Mouse (Mus musculus): ENCODE results near the gene Ppil2.

The Ppil2 gene

GRCm38 (mm10) chr16:17102630-17103220 is 8.3 kb downstream of the Ppil2 start:
- DNase-seq (ENCODE audit: low read depth, low spot score) = no peak

GRCm38 (mm10) chr16:17096938-17097337 is 14.1 kb downstream of the Ppil2 start:
- no peak for DNase-seq (ENCODE audit: low read depth, low spot score)

- DNase-seq (ENCODE audit: low read depth, low spot score) = no peak
Measured at GRCm38 (mm10) chr16:17088346-17088745, 22.7 kb downstream of the Ppil2 start.

DNA sequence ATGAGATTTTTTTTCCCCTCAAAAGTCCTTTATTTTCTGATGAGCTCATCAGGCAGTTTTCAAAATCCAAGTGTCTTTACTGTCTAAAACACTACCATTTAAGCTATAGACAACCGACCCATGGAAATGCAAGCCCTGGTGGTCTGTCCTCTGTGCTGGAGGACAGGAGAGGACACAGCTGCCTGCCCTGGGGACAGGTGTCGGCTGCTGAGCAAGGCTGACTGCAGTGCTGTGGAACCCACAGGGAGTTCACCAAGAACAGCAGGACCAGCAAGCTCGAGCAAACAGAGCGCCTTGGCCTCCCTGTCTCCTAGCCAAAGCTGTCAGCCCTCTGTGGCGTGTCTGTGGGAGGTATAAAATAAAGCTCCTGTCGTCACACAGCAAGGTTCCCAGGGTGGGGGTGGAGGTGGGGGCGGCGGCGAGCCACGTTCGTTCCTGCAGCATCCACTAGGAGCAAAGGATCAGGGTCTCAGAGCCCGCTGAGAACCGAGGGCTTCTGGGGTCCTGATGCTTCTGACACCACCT is 24.3 kb downstream of the Ppil2 start:
- DNase-seq (ENCODE audit: low read depth, low spot score) = no peak

DNA sequence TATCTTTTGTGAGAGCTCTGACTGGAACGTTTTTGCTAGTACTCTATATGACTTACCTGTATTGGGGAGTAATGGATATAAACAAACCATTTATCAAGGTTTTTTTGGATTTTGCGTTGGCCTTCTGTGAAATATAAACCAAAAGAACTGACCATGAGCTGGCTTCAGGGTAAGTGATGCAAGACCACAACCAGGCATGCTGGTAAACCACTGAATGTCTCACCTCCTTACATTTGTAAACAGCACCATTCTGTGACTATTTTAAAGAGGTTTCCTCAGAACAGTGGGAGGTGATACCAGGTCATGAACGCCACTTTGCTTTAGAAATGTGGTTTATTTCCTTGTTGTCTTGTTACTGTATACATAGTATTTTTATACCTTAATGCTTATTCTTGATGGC is 24.8 kb downstream of the Ppil2 start:
- DNase-seq (ENCODE audit: low read depth, low spot score) = no peak

DNA sequence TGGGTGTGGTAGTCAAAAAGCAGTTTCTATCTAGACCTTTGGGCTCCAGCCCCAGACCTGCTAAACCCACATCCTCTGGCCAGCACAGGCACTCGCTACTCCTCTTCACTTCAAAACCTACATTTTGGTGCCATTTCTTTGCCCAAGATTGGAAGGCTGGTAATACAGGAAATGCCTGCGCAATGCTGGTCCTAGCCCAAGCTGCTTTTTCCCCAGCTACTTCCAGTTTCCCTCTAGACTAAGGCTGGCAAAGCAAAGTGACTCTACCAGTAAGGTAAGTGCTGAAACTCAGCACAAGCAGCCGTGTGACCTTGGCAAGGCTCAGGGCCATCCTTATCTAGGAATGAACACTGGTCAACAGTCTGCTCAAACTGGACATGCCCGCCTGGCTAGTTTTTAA is 25.4 kb downstream of the Ppil2 start:
- no peak for DNase-seq (ENCODE audit: low read depth, low spot score)

GRCm38 (mm10) chr16:17082121-17082792 is 28.8 kb downstream of the Ppil2 start:
- DNase-seq (ENCODE audit: low read depth, low spot score) = no peak

GRCm38 (mm10) chr16:17078101-17078500 is 33.0 kb downstream of the Ppil2 start:
- DNase-seq (ENCODE audit: low read depth, low spot score) = no peak

DNA sequence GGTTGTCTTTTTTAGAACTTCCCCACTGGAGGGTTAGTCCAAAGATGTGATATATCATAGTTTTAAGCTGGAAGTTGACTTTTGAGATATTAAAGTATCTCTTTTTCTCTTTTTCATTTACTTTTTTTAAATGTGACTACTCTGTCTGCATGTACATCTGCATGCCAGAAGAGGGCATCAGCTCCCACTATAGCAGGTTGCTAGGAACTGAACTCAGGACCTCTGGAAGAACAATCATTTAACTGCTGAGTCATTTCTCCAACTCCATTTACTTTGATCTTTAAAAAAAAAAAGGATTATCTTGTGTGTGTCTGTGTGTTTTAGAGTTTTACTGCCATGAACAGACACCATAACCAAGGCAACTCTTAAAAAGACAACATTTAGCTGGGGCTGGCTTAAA is 34.2 kb downstream of the Ppil2 start:
- DNase-seq (ENCODE audit: low read depth, low spot score) = no peak

GRCm38 (mm10) chr16:17076301-17076700 is 34.8 kb downstream of the Ppil2 start:
- DNase-seq (ENCODE audit: low read depth, low spot score) = no peak

- DNase-seq (ENCODE audit: low read depth, low spot score) = no peak
Measured at GRCm38 (mm10) chr16:17073000-17073399, 38.1 kb downstream of the Ppil2 start.

- DNase-seq (ENCODE audit: low read depth, low spot score) = no peak
Measured at GRCm38 (mm10) chr16:17070716-17071115, 40.3 kb downstream of the Ppil2 start.

DNA sequence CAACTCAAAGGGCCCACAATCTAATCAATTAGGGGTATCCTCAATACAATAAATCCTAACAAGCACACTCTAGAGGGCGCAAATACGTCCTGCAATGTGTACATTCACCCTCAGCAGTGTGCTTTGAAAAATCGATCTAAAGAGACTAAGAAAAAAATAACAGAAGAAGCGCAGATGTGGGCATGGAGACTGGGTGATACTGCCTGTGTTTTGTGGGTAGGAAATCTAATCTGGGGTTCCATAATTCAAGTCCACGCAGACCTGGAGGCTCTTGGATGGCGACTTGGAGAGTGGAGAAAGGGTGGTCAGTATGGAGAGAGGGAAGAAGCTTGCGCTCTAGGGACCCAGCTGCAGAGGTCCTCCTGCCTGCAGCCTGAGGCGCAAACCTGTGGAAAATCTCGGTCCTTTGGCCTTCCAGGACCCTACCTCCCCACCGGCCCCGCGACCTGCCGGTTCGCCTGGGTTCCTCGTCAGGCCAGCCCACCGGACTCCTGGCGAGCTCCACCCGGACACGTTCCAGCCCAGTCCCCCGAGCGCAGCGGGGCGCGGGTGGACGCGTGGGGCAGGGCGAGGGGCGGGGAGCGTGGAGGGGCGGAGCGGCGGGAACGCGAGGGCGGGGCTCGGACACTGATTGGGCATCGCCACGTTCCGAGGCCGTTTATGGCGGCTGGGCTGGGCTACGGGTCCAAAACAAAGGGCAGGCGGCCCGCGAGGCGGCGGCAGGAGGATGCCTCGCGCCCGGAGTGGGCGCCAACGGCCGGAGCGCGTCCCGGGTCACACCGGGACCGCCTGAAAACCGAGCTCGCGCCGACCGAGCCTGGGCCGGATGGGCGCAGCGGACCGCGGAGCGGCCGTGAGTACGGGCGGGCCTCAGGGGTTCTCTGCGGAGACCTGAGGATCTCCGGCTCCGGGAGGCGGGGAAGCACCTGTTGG is 41.3 kb downstream of the Ppil2 start, which contains the start of gene Ypel1:
TSS of gene Ypel1 (plus strand) at position 186 of the 933 bp plus-strand sequence.
- DNase-seq (ENCODE audit: low read depth, low spot score) = peak; percentile 73

DNA sequence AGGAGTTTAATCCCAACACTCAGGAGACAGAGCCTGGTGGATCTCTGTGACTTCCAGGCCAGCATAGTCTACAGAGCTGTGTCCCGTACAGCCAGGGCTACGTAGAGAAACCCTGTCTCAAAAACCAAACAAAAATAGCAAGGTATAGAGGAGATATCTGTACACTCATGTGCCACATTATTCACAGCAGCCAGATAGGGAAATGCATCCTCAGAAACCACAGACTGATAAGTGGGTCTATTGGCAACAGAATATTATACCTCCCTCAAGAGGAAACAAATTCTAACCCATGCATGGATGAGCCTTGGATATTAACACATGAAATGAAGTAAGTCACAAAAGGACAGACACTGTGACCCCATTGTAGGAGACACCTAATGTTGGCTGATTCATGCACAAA is 43.5 kb downstream of the Ppil2 start:
- DNase-seq (ENCODE audit: low read depth, low spot score) = no peak

DNA sequence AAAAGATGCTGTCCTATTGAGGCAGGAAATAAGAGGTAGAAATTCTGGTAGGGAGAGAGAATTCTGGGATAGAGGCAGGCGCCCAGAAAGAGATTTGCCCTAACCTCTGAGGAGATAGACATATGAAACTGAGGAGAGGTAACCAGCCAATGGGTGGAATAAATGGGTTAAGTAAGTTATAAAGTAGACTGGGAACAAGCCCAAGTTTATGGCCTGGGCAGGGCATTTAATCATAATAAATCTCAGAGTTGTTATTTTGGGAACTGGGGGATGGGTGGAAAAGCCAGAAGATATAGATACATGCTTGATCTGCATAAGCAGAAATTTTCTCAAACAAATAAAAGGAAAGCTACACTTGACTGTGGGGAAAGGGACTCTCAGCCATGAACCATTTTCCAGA is 48.7 kb downstream of the Ppil2 start:
- no peak for DNase-seq (ENCODE audit: low read depth, low spot score)

- DNase-seq (ENCODE audit: low read depth, low spot score) = no peak
Measured at GRCm38 (mm10) chr16:17055584-17055983, 55.5 kb downstream of the Ppil2 start.

- DNase-seq (ENCODE audit: low read depth, low spot score) = no peak
Measured at GRCm38 (mm10) chr16:17053903-17054302, 57.2 kb downstream of the Ppil2 start.

- no peak for DNase-seq (ENCODE audit: low read depth, low spot score)
Measured at GRCm38 (mm10) chr16:17052087-17052486, 59.0 kb downstream of the Ppil2 start.

DNA sequence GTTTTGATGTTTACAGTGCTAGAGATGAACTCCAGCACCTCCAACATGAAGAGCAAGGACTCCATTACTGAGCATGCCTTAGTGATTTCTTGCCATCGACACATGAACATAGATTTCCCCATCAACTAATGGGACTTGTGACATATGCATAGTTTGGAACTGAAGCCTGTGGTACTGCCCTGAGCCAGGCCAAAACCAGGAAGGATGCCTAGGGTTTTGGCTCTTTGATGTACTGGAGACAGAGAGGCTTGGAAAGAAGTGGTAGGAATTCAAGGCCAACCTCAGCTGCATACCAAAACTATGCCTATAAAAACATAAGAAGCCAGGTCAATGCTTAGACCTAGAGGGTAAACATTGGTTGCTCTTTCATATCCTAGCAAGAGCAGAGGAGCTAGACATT is 61.2 kb downstream of the Ppil2 start:
- DNase-seq (ENCODE audit: low read depth, low spot score) = no peak

DNA sequence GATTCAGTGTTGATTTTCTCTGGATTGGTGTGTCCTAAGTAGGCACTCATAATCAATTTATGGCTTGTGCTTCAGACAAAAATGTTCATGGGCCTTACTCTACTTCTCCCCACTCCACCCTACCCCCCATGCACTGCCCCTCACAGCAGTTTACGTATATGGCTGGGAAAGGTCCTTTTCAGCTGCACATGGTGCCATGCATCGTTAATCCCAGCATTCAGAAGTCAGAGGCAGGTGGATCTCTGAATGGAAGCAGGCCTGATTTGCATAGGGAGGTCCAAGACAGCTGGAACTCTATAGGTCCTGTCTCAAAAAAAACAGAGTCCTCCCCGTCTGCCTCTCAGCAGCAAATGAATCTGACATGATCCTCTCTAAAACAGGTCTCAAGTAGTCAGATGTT is 65.8 kb downstream of the Ppil2 start:
- no peak for DNase-seq (ENCODE audit: low read depth, low spot score)

- DNase-seq (ENCODE audit: low read depth, low spot score) = no peak
Measured at GRCm38 (mm10) chr16:17044320-17044719, 66.7 kb downstream of the Ppil2 start.

- DNase-seq (ENCODE audit: low read depth, low spot score) = no peak
Measured at GRCm38 (mm10) chr16:17041417-17041816, 69.6 kb downstream of the Ppil2 start.

Measured in retina, postnatal 7 days (tissue).